Mouse (Mus musculus) hindbrain, embryonic 12.5 days (tissue): ENCODE results near the gene Pld3. TPM values are rescaled to one million over a fixed set of nuclear protein-coding genes. Genes with fewer than 3 reads are reported as not detected.
"Not testable (repeated sequence)": the region's sequence is repeated elsewhere in the genome, so short reads cannot be mapped to it uniquely, and the experiment has no call there.

Experiments used
- ATAC-seq: fragments of 200-750 bp; cut with Nextera tagmentation; 2 replicates; pipeline ENCODE4 v1.8.0; 2017; ENCODE audit warnings: moderate TSS enrichment; ENCODE audit not compliant: low FRiP score
- H3K27ac ChIP-seq: fragments of 300-500 bp; sonication (generic); 2 replicates; pipeline ENCODE4 v1.5.1; 2016; ENCODE audit warnings: mild to moderate bottlenecking
- H3K27me3 ChIP-seq: fragments of 300-500 bp; sonication (generic); 2 replicates; pipeline ENCODE4 v1.6.1; 2016; ENCODE audit warnings: mild to moderate bottlenecking
- H3K36me3 ChIP-seq: fragments of 300-500 bp; sonication (generic); 2 replicates; pipeline ENCODE4 v1.6.1; 2016; ENCODE audit warnings: mild to moderate bottlenecking
- H3K4me1 ChIP-seq: fragments of 300-500 bp; sonication (generic); 2 replicates; pipeline ENCODE4 v1.6.1; 2016
- H3K4me2 ChIP-seq: fragments of 300-500 bp; sonication (generic); replicated peaks from 2 replicates; pipeline ENCODE4 v1.6.1; 2016; ENCODE audit warnings: mild to moderate bottlenecking
- H3K4me3 ChIP-seq: fragments of 300-500 bp; sonication (generic); 2 replicates; pipeline ENCODE4 v1.5.1; 2016; ENCODE audit warnings: mild to moderate bottlenecking
- H3K9ac ChIP-seq: fragments of 300-500 bp; sonication (generic); 2 replicates; pipeline ENCODE4 v1.6.1; 2016; ENCODE audit warnings: mild to moderate bottlenecking, moderate library complexity
- H3K9me3 ChIP-seq: fragments of 300-500 bp; sonication (generic); replicated peaks from 2 replicates; pipeline ENCODE4 v1.6.1; 2016; ENCODE audit warnings: mild to moderate bottlenecking
- WGBS: fragments of 180-500 bp; shearing (Covaris S2); methylation state at CpG from one replicate; pipeline ENCODE4 v1.1.7; 2016; 5-methylcytosine and 5-hydroxymethylcytosine counted together
- polyA plus RNA-seq: library from polyadenylated mRNA; unstranded; fragments of >200 nt; fragmentation: Nextera tagmentation; extraction: Ambion mirVana; gene quantifications from 2 replicates; pipeline ENCODE4 v1.2.1, GENCODE M21; 2016

Pld3 gene
- polyA plus RNA-seq, 1 experiment from 2014 or later = 93.9 TPM

- no peak for ATAC-seq
- H3K36me3 ChIP-seq = no peaks in the 10 kb centered on the region
- no peaks in the 10 kb centered on the region for H3K27me3 ChIP-seq
- no peak overlapping the region for H3K4me3 ChIP-seq
- 82% methylated on average over 2 of the region's 2 CpGs for WGBS
- no peak overlapping the region for H3K9ac ChIP-seq
- H3K4me2 ChIP-seq = no peak overlapping the region
- no peak overlapping the region for H3K27ac ChIP-seq
- H3K4me1 ChIP-seq = peaks cover 9% of the 10 kb centered on the region
- no peaks in the 10 kb centered on the region for H3K9me3 ChIP-seq
These were observed 42.2 kb downstream of the Pld3 start for GRCm38 (mm10) chr7:27510809-27511208.

- peaks cover 9% of the 10 kb centered on the region for H3K4me1 ChIP-seq
- H3K4me2 ChIP-seq = peak overlapping the region; percentile 58
- no peaks in the 10 kb centered on the region for H3K9me3 ChIP-seq
- WGBS = 28% methylated on average over 6 of the region's 6 CpGs
- H3K27ac ChIP-seq = no peak overlapping the region
- peak; percentile 54 for ATAC-seq
- H3K4me3 ChIP-seq = no peak overlapping the region
- no peaks in the 10 kb centered on the region for H3K36me3 ChIP-seq
- no peaks in the 10 kb centered on the region for H3K27me3 ChIP-seq
- H3K9ac ChIP-seq = no peak overlapping the region
These were observed 44.4 kb downstream of the Pld3 start for GRCm38 (mm10) chr7:27508648-27509005.

- ATAC-seq = peak; percentile 92
- peak overlapping the region; percentile 50 for H3K4me3 ChIP-seq
- under 1% methylated on average over 54 of the region's 54 CpGs for WGBS
- H3K36me3 ChIP-seq = no peaks in the 10 kb centered on the region
- no peaks in the 10 kb centered on the region for H3K27me3 ChIP-seq
- H3K4me2 ChIP-seq = peak overlapping the region; percentile 58
- H3K9ac ChIP-seq = peak overlapping the region; percentile 70
- peak overlapping the region; percentile 94 for H3K27ac ChIP-seq
- no peaks in the 10 kb centered on the region for H3K9me3 ChIP-seq
- H3K4me1 ChIP-seq = peaks cover 9% of the 10 kb centered on the region
These were observed 45.0 kb downstream of the Pld3 start for GRCm38 (mm10) chr7:27507711-27508647.

- Histone ChIP-seq H3K4me3 (peak overlapping the region; percentile 50; the same call in 1 of the 2 replicates), H3K4me1 (peaks cover 9% of the 10 kb centered on the region), H3K27ac (peak overlapping the region; percentile 94), H3K36me3 (no peaks in the 10 kb centered on the region), H3K9me3 (no peaks in the 10 kb centered on the region), H3K4me2 (peak overlapping the region; percentile 58), H3K9ac (no peak overlapping the region), H3K27me3 (no peaks in the 10 kb centered on the region)
- ATAC-seq = 0 out of 2 replicates have a peak, but pooled peaks have one; percentile 22
- 39% methylated on average over 9 of the region's 9 CpGs for WGBS
These were observed 46.1 kb downstream of the Pld3 start for GRCm38 (mm10) chr7:27506765-27507370.

- Histone ChIP-seq H3K27me3 (no peaks in the 10 kb centered on the region), H3K9ac (no peak overlapping the region), H3K27ac (no peak overlapping the region), H3K36me3 (no peaks in the 10 kb centered on the region), H3K4me1 (no peaks in the 10 kb centered on the region; the same call in 1 of the 2 replicates), H3K4me2 (no peak overlapping the region), H3K9me3 (no peaks in the 10 kb centered on the region), H3K4me3 (no peak overlapping the region)
- ATAC-seq = no peak
- 68% methylated on average over 4 of the region's 4 CpGs for WGBS
These were observed 51.4 kb downstream of the Pld3 start for GRCm38 (mm10) chr7:27501620-27502019.

GRCm38 (mm10) chr7:27499036-27499435 is 54.0 kb downstream of the Pld3 start, which contains the start of gene Prx:
Gene Prx (plus strand): TSS chr7:27499324.
- H3K27ac ChIP-seq = no peak within 1 kb of the TSS
- no peak within 1 kb of the TSS for H3K4me2 ChIP-seq
- no peak within 1 kb of the TSS for H3K9ac ChIP-seq
- H3K4me1 ChIP-seq = no peaks in the 10 kb centered on the region
- no peaks in the 10 kb centered on the region for H3K27me3 ChIP-seq
- no peaks in the 10 kb centered on the region for H3K9me3 ChIP-seq
- 46% methylated on average over 3 of the region's 3 CpGs for WGBS
- no peak within 1 kb of the TSS for H3K4me3 ChIP-seq
- ATAC-seq = no peak
- H3K36me3 ChIP-seq = no peaks in the 10 kb centered on the region

- H3K9ac ChIP-seq, H3K9me3 ChIP-seq, H3K4me2 ChIP-seq, H3K4me3 ChIP-seq, ATAC-seq, H3K36me3 ChIP-seq, H3K27ac ChIP-seq, H3K27me3 ChIP-seq: not testable (repeated sequence)
- WGBS = 90% methylated on average over 9 of the region's 9 CpGs
- H3K4me1 ChIP-seq = peaks cover 10% of the 10 kb centered on the region
These were observed 58.2 kb downstream of the Pld3 start for GRCm38 (mm10) chr7:27494659-27495367.

GRCm38 (mm10) chr7:27493450-27493849 is 59.6 kb downstream of the Pld3 start:
- Histone ChIP-seq H3K4me1 (peaks cover 11% of the 10 kb centered on the region), H3K36me3 (peaks cover 5% of the 10 kb centered on the region; the same call in 1 of the 2 replicates), H3K27me3 (0 out of 2 replicates have a peak, but pooled peaks cover 11% of the 10 kb centered on the region), H3K4me3 (no peak overlapping the region), H3K27ac (no peak overlapping the region), H3K9me3 (no peaks in the 10 kb centered on the region), H3K9ac (no peak overlapping the region), H3K4me2 (no peak overlapping the region)
- whole genome bisulfite sequencing = 83% methylated on average over 5 of the region's 5 CpGs
- no peak for ATAC-seq

GRCm38 (mm10) chr7:27493022-27493421 is 60.0 kb downstream of the Pld3 start:
- 79% methylated on average over 3 of the region's 3 CpGs for WGBS
- H3K9ac ChIP-seq = no peak overlapping the region
- peaks cover 5% of the 10 kb centered on the region; the same call in 1 of the 2 replicates for H3K36me3 ChIP-seq
- H3K27ac ChIP-seq = no peak overlapping the region
- H3K4me2 ChIP-seq = no peak overlapping the region
- ATAC-seq = no peak
- H3K27me3 ChIP-seq = 0 out of 2 replicates have a peak, but pooled peaks cover 11% of the 10 kb centered on the region
- no peaks in the 10 kb centered on the region for H3K9me3 ChIP-seq
- H3K4me1 ChIP-seq = peaks cover 15% of the 10 kb centered on the region
- H3K4me3 ChIP-seq = no peak overlapping the region

GRCm38 (mm10) chr7:27491856-27492255 is 61.2 kb downstream of the Pld3 start:
- Histone ChIP-seq H3K4me2 (no peak overlapping the region), H3K4me1 (peaks cover 21% of the 10 kb centered on the region), H3K9me3 (no peaks in the 10 kb centered on the region), H3K27me3 (0 out of 2 replicates have a peak, but pooled peaks cover 11% of the 10 kb centered on the region), H3K4me3 (no peak overlapping the region), H3K27ac (no peak overlapping the region), H3K9ac (no peak overlapping the region), H3K36me3 (peaks cover 5% of the 10 kb centered on the region; the same call in 1 of the 2 replicates)
- no peak for ATAC-seq
- 73% methylated on average over 7 of the region's 7 CpGs for WGBS

GRCm38 (mm10) chr7:27490543-27491329 is 62.3 kb downstream of the Pld3 start:
- WGBS = 3% methylated on average over 27 of the region's 33 CpGs
- no peak; the same call in 1 of the 2 replicates for ATAC-seq
- Histone ChIP-seq H3K4me1 (peaks cover 21% of the 10 kb centered on the region), H3K36me3 (peaks cover 5% of the 10 kb centered on the region; the same call in 1 of the 2 replicates), H3K9ac (peak overlapping the region; percentile 59), H3K27me3 (peaks cover 12% of the 10 kb centered on the region; the same call in 1 of the 2 replicates), H3K4me3 (peak overlapping the region; percentile 31), H3K9me3 (no peaks in the 10 kb centered on the region), H3K4me2 (peak overlapping the region; percentile 58), H3K27ac (peak overlapping the region; percentile 67)
